Mouse (Mus musculus): ENCODE results near the gene Ccdc85c.

The Ccdc85c gene

GRCm38 (mm10) chr12:108268970-108269369 lies 6.3 kb downstream of the Ccdc85c start:
- DNase-seq (ENCODE audit: low read depth, low spot score) = no peak

- DNase-seq (ENCODE audit: low read depth, low spot score) = no peak
These were observed 7.6 kb downstream of the Ccdc85c start for GRCm38 (mm10) chr12:108267653-108268052.

DNA sequence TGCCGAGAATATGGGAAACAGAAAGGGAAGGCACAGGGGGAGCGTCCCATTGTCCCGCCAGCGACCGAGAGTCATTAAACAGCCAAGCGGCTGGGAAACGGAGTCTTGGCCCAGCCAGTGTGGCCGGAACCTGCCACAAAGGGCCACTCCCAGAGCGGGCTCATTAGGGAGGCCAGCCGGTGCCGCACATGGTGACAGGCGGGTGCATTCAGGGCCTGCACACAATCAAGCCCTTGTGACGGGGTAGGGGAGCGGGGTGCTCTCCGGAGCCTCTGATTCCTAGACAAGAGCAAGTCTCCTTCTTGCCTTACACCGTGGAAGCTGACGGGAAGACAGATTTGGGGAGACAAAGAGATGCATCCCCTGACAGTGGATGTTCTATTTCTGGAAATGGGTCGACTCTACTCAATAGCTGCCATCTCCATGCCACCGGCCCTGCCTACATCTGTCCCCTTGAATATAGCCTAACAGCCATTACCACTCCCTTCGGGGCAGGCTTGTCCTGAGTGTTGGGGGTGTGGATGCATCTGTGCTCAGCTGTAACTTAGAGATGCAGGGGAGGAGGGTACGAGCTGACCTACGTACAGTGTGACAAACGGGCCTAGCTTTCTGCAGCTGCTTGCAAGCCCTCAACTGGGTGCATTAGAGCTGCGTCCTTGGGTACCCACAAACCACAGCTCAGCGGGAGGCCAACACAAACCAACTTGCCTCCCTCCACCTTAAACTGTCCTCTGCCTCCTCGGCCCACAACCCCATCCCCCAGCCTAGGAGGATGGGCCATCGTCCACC lies 9.2 kb downstream of the Ccdc85c start:
- no peak for DNase-seq (ENCODE audit: low read depth, low spot score)

DNA sequence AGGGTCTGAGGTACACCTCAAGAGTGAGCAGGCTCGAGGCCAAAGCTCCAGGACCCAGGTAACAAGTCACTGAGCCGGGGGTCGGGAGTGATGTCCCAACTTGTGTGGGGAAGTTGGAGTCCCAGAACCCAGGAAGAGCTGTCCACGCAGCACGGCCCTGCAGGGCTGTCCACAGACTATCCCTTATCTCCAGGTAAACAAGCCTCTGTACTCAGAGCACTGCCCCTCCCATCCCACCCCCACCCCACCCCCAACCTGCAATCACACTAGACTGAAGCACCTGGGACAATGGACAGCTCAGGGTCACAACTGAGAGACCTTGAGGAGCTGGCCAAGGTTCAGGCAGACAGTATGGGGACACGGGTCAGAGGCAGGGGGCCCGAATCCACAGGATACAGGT lies 10.3 kb downstream of the Ccdc85c start:
- DNase-seq (ENCODE audit: low read depth, low spot score) = no peak

GRCm38 (mm10) chr12:108260950-108261349 lies 14.3 kb downstream of the Ccdc85c start:
- no peak for DNase-seq (ENCODE audit: low read depth, low spot score)

- DNase-seq (ENCODE audit: low read depth, low spot score) = no peak
These were observed 15.7 kb downstream of the Ccdc85c start for GRCm38 (mm10) chr12:108259322-108260049.

GRCm38 (mm10) chr12:108256734-108257133 lies 18.5 kb downstream of the Ccdc85c start:
- DNase-seq (ENCODE audit: low read depth, low spot score) = no peak

GRCm38 (mm10) chr12:108255960-108256359 lies 19.3 kb downstream of the Ccdc85c start:
- no peak for DNase-seq (ENCODE audit: low read depth, low spot score)

- DNase-seq (ENCODE audit: low read depth, low spot score) = no peak
These were observed 19.7 kb downstream of the Ccdc85c start for GRCm38 (mm10) chr12:108255511-108255919.

DNA sequence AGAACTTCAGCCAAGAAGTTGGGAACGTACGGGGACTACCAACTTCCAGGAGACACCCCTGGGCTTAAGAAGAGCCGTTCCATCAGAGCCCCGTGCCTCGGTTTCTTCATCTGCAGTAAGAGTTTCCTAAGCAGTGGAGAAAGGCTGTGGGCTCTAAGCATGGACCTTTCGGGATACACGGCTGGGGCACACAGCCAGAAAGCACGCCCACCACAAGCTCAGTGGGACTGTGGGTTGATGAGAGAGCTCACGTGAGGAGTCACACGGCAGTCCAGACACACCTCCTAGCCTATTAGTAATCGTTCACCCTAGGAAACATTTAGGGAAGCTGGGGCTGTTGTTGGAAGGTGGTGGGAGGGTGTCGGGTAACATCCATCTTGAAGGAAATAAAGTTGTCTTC lies 22.2 kb downstream of the Ccdc85c start:
- DNase-seq (ENCODE audit: low read depth, low spot score) = no peak

- DNase-seq (ENCODE audit: low read depth, low spot score) = no peak
These were observed 23.2 kb downstream of the Ccdc85c start for GRCm38 (mm10) chr12:108251825-108252542.

- no peak for DNase-seq (ENCODE audit: low read depth, low spot score)
These were observed 24.0 kb downstream of the Ccdc85c start for GRCm38 (mm10) chr12:108251034-108251792.

- no peak for DNase-seq (ENCODE audit: low read depth, low spot score)
These were observed 25.7 kb downstream of the Ccdc85c start for GRCm38 (mm10) chr12:108249522-108249921.

DNA sequence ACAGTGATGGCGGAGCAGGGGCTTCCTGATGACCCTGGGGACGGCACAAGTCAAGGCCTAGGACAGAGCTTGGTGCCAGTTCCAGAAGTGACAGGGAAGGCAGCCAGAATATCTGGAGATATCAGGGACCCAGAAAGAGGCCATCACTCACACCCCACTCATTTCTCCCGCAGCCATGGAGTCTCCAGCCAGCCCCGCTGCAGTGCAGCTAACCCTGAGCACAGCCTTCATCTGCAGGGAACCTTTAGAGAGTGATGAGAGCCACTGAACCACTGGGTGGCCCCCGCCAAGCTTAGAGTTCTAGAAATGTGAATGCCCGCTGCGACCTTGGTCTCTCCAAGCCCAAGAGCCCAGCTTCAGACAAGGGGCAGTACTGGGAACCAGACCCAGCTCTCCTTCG lies 26.2 kb downstream of the Ccdc85c start:
- DNase-seq (ENCODE audit: low read depth, low spot score) = no peak

DNA sequence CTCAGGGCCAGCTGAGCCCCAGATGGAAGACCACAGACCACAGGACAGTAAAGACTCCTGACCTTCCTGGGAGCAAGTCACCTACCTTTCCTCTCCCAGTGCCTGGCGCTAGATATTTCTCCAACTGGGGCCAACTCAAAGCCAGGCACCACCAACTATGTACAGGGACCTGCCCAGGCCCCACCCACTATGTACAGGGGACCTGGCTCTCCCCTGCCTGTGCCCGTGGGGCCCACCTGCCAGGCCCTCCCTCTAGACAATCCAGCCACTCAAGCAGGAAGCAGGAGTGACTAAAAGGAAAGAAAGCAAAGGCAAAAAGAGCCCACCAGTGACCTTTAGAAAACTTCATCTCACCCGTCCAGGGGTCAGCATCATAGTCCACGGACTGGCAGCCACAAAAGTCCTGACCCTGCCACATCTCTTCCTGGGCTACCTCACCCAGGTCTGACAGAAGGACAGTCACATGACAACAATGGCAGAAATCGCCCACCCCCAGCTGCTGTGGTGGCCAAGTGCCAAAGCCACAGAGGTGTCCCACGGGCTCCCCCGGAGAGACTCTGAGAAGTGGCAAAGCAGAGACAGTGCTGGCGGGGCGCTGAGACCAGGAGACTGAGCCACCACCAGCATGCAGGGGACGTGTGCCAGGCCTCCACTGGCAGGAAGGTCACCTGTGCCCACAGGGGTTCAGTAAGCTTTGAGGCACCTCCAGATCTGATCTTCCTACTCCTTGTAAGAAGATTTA lies 28.3 kb downstream of the Ccdc85c start:
- DNase-seq (ENCODE audit: low read depth, low spot score) = no peak

GRCm38 (mm10) chr12:108245579-108245978 lies 29.6 kb downstream of the Ccdc85c start:
- no peak for DNase-seq (ENCODE audit: low read depth, low spot score)

GRCm38 (mm10) chr12:108244778-108245177 lies 30.4 kb downstream of the Ccdc85c start:
- no peak for DNase-seq (ENCODE audit: low read depth, low spot score)

DNA sequence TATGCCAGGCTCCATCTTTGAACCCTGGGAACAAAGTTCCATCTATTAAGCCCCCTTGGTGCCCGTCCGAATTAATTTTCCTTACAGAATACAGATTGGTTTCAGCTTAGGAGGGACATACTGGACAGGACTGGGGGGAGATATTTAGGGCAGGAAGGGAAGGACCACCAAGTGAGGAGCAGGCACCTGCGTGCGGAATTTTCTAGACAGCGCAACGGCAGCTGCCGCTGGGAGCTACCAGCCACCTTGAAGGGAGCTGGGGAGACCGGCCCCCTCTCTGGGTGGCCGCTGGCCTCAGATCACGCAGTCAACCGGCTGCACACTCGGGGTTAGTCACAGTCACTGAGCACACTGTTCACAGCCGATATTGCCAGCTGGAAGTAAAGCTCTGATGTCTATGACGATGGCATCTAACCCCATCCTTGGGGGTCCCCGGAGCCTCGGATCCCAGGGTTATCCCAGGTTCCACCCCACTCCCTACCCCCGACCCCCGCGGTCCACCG lies 32.9 kb downstream of the Ccdc85c start:
- DNase-seq (ENCODE audit: low read depth, low spot score) = no peak

- DNase-seq (ENCODE audit: low read depth, low spot score) = no peak
These were observed 33.6 kb downstream of the Ccdc85c start for GRCm38 (mm10) chr12:108241626-108242025.

GRCm38 (mm10) chr12:108240953-108241588 lies 34.2 kb downstream of the Ccdc85c start:
- DNase-seq (ENCODE audit: low read depth, low spot score) = no peak
